Mouse (Mus musculus) G1E (cell line): ENCODE data around the gene Fam155a. TPM values are rescaled to one million over a fixed set of nuclear protein-coding genes. Genes with fewer than 3 reads are reported as not detected.

ENCODE experiments used
- ATAC-seq: 2 replicates; pipeline ENCODE4 v1.8.0; 2016; ENCODE audit warnings: mild to moderate bottlenecking; ENCODE audit not compliant: insufficient number of reproducible peaks, poor library complexity, low FRiP score, severe bottlenecking; ENCODE audit errors: extremely low read depth
- DNase-seq: peaks from one replicate; pipeline ENCODE4 v3.0.0; 2012; ENCODE audit warnings: low spot score
- H3K27me3 ChIP-seq: 2 replicates; pipeline ENCODE4 v1.6.1; 2012; ENCODE audit warnings: mild to moderate bottlenecking, low read length, inconsistent platforms; ENCODE audit not compliant: insufficient read depth
- H3K36me3 ChIP-seq: replicated peaks from 2 replicates; pipeline ENCODE3; 2012; ENCODE audit warnings: mild to moderate bottlenecking, inconsistent platforms
- H3K4me1 ChIP-seq: 2 replicates; pipeline ENCODE4 v1.6.1; 2012; ENCODE audit warnings: low read depth, low read length, inconsistent platforms, mixed read lengths; ENCODE audit not compliant: insufficient read depth
- H3K4me3 ChIP-seq: 2 replicates; pipeline ENCODE4 v1.5.1; 2012; ENCODE audit warnings: low read depth, mild to moderate bottlenecking, inconsistent platforms, low read length, moderate library complexity, mixed read lengths
- H3K9me3 ChIP-seq: replicated peaks from 2 replicates; pipeline ENCODE4 v1.6.1; 2012; ENCODE audit warnings: inconsistent platforms
- CTCF ChIP-seq: IDR thresholded peaks from 2 replicates; pipeline ENCODE4 v1.5.1; 2012; ENCODE audit warnings: low read depth, low read length, inconsistent platforms, mixed read lengths
- GATA1 ChIP-seq: IDR thresholded peaks from 2 replicates; pipeline ENCODE4 v1.6.1; 2012; ENCODE audit warnings: borderline replicate concordance, low read length, inconsistent platforms, mixed read lengths
- GATA2 ChIP-seq: IDR thresholded peaks from 2 replicates; pipeline ENCODE4 v1.6.1; 2012; ENCODE audit warnings: low read depth, low read length, inconsistent platforms, borderline replicate concordance
- POLR2AphosphoS5 ChIP-seq: IDR thresholded peaks from 2 replicates; pipeline ENCODE4 v1.6.1; 2012; ENCODE audit warnings: low read depth, low read length, inconsistent platforms; ENCODE audit not compliant: insufficient replicate concordance
- TAL1 ChIP-seq: conservative IDR thresholded peaks from 2 replicates; pipeline ENCODE4 v1.6.1; 2012; ENCODE audit warnings: low read depth, low read length, inconsistent platforms, mixed read lengths
- polyA plus RNA-seq: library from polyadenylated mRNA; stranded (reverse); fragments of >175 nt; gene quantifications from 2 replicates; pipeline ENCODE4 v1.2.3, GENCODE M21; 2012
- total RNA-seq, 2 experiments: library from RNA; stranded (forward) in 1 of 2; stranded (reverse) in 1 of 2; fragments of 200-1000 nt in 1 of 2; fragments of >200 nt in 1 of 2; fragmentation: Nextera tagmentation in 1 of 2; gene quantifications; 2 replicates each; pipeline ENCODE4 v1.2.3; 2014 to 2017

Fam155a gene
- total and polyA plus RNA-seq, 3 experiments: 0.27 TPM; not detected in 2

- no peak for ATAC-seq
- Histone ChIP-seq H3K27me3 (no peaks in the 10 kb centered on the region), H3K9me3 (peaks cover 29% of the 10 kb centered on the region), H3K4me3 (no peak overlapping the region), H3K36me3 (no peaks in the 10 kb centered on the region), H3K4me1 (no peaks in the 10 kb centered on the region)
- TF ChIP-seq POLR2AphosphoS5 (no peak), GATA1 (no peak), TAL1 (no peak), CTCF (no peak), GATA2 (no peak)
- no peak for DNase-seq
These were observed 1.5 kb upstream of the Fam155a start for GRCm38 (mm10) chr8:9772519-9772840.

GRCm38 (mm10) chr8:9771606-9772518, 901 bp upstream of the Fam155a start:
- no peak for ATAC-seq

GRCm38 (mm10) chr8:9770261-9770998, 531 bp downstream of the Fam155a start:
- ATAC-seq (no peak), DNase-seq (no peak)
- Histone ChIP-seq H3K4me1 (no peaks in the 10 kb centered on the region), H3K36me3 (no peaks in the 10 kb centered on the region), H3K9me3 (peaks cover 26% of the 10 kb centered on the region), H3K4me3 (no peak overlapping the region), H3K27me3 (no peaks in the 10 kb centered on the region)
- TF ChIP-seq CTCF (no peak), POLR2AphosphoS5 (no peak), GATA1 (no peak), TAL1 (no peak), GATA2 (no peak)

More at GRCm38 (mm10) chr8:9771606-9772518, 901 bp upstream of the Fam155a start:
- H3K4me1 ChIP-seq: no peaks in the 10 kb centered on the region
- DNase-seq: no peak
- H3K9me3 ChIP-seq: peaks cover 29% of the 10 kb centered on the region
- TF ChIP-seq GATA1 (no peak), POLR2AphosphoS5 (no peak), TAL1 (no peak), CTCF (no peak), GATA2 (no peak)
- H3K27me3 ChIP-seq: no peaks in the 10 kb centered on the region
- H3K36me3 ChIP-seq: no peaks in the 10 kb centered on the region
- no peak overlapping the region for H3K4me3 ChIP-seq

GRCm38 (mm10) chr8:9769061-9769460, 1.9 kb downstream of the Fam155a start:
- Histone ChIP-seq H3K27me3 (no peaks in the 10 kb centered on the region), H3K4me3 (no peak overlapping the region), H3K9me3 (peaks cover 26% of the 10 kb centered on the region), H3K4me1 (no peaks in the 10 kb centered on the region), H3K36me3 (no peaks in the 10 kb centered on the region)
- ATAC-seq: no peak
- peak; percentile 43 for DNase-seq
- TF ChIP-seq GATA1: no peak
- no peak for TF ChIP-seq POLR2AphosphoS5
- no peak for TF ChIP-seq CTCF
- TF ChIP-seq TAL1: no peak
- no peak for TF ChIP-seq GATA2

GRCm38 (mm10) chr8:9735169-9735568, 35.8 kb downstream of the Fam155a start:
- ATAC-seq (no peak), DNase-seq (no peak)
- H3K27me3 ChIP-seq: no peaks in the 10 kb centered on the region
- H3K4me1 ChIP-seq: no peaks in the 10 kb centered on the region
- no peaks in the 10 kb centered on the region for H3K9me3 ChIP-seq
- H3K4me3 ChIP-seq: no peak overlapping the region
- H3K36me3 ChIP-seq: no peaks in the 10 kb centered on the region
- TF ChIP-seq GATA1 (no peak), CTCF (no peak), TAL1 (no peak), POLR2AphosphoS5 (no peak), GATA2 (no peak)

GRCm38 (mm10) chr8:9709791-9710190, 61.2 kb downstream of the Fam155a start:
- H3K27me3 ChIP-seq: no peaks in the 10 kb centered on the region
- no peaks in the 10 kb centered on the region for H3K9me3 ChIP-seq
- DNase-seq: no peak
- no peak for ATAC-seq
- no peak overlapping the region for H3K4me3 ChIP-seq
- H3K4me1 ChIP-seq: no peaks in the 10 kb centered on the region
- TF ChIP-seq POLR2AphosphoS5 (no peak), TAL1 (no peak), CTCF (no peak)
- H3K36me3 ChIP-seq: no peaks in the 10 kb centered on the region
